Comparison of ENCODE assay signal across 18 mouse cellular contexts in the genomic region with DNA sequence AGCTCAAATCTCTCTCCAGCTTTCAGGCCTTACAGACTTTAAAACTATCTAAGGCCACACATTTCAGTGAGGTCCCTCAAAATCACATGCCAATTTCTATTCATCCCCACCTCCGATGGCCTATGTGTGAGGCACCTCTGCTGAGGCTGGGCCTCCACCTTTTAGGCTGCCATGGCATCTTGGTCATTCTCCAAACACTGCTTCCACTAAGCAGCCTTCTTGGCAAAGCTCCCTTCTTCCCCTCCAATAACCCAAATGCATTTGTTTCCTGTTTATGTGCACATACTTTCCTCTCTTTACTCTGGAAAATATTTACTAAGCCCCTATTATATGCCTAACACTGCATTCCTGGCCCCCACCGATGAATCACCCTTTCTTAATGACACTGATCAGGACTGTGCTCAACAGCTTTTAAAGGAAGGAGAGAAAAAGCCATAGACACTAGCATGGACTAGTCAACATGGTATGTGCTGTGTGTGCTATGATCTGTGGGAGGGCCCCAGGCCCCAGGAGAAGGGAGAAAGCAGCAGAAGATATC.
DNase-seq lines count a peak whose midpoint lies in the region; ATAC-seq and TF ChIP-seq lines count a peak whose summit lies in the region.
"Had no signal": no experiment of that assay in that cellular context is flagged by ENCODE, and none has a peak within 500 bp of the region (broad histone marks: within the 10 kb centered on the region; RNA-seq: fewer than 3 reads in every experiment).

No protein-coding gene starts in this region.

- POLR2A ChIA-PET in Patski (lab: Charles Lee): no interaction called here

- WGBS in embryonic facial prominence, embryonic 13.5 days: 77% methylated on average over 2 of the region's 2 CpGs
- WGBS in embryonic facial prominence, embryonic 10.5 days: 96% methylated on average over 2 of the region's 2 CpGs
- 67% methylated on average over 2 of the region's 2 CpGs for WGBS in kidney, postnatal 0 days
- 71% methylated on average over 2 of the region's 2 CpGs for WGBS in intestine, embryonic 15.5 days

- no peak overlapping the region for H3K4me2 ChIP-seq in embryonic facial prominence, embryonic 13.5 days
- H3K4me2 ChIP-seq in kidney, postnatal 0 days (ENCODE audit: low read length): no peak overlapping the region
- no peak overlapping the region for H3K4me2 ChIP-seq in intestine, embryonic 15.5 days (replicated peaks)
- H3K4me2 ChIP-seq: heart, embryonic 12.5 days; hindbrain, embryonic 15.5 days; neural tube, embryonic 12.5 days had no signal

- H3K9me3 ChIP-seq in embryonic facial prominence, embryonic 13.5 days: no peaks in the 10 kb centered on the region
- no peaks in the 10 kb centered on the region for H3K9me3 ChIP-seq in embryonic facial prominence, embryonic 10.5 days
- no peaks in the 10 kb centered on the region for H3K9me3 ChIP-seq in kidney, postnatal 0 days (replicated peaks; ENCODE audit: low read length)
- no peaks in the 10 kb centered on the region for H3K9me3 ChIP-seq in intestine, embryonic 15.5 days
- H3K9me3 ChIP-seq: G1E; heart, embryonic 12.5 days; hindbrain, embryonic 15.5 days; neural tube, embryonic 12.5 days had no signal

- no peak for TF ChIP-seq CTCF in kidney, postnatal 0 days (IDR thresholded peaks at IDR 0.05; ENCODE audit: low read depth)
- peak; percentile 24 for TF ChIP-seq CTCF in Patski (IDR thresholded peaks at IDR 0.05)

- intact Hi-C loops in left cerebral cortex, postnatal 4 days (cut with DNase I): no loop called here

- H3K4me1 ChIP-seq in embryonic facial prominence, embryonic 13.5 days: peaks cover 13% of the 10 kb centered on the region
- peaks cover 5% of the 10 kb centered on the region for H3K4me1 ChIP-seq in embryonic facial prominence, embryonic 10.5 days
- H3K4me1 ChIP-seq in kidney, postnatal 0 days (replicated peaks; ENCODE audit: insufficient read depth, low read length): no peaks in the 10 kb centered on the region
- H3K4me1 ChIP-seq in intestine, embryonic 15.5 days (replicated peaks): no peaks in the 10 kb centered on the region
- H3K4me1 ChIP-seq: neural tube, embryonic 12.5 days had no signal

- no peak for DNase-seq in embryonic facial prominence, embryonic 10.5 days (ENCODE audit: low spot score)
- DNase-seq in kidney, postnatal 0 days (ENCODE audit: low spot score): peak; percentile 46
- no peak for DNase-seq in kidney, postnatal 36 days
- peak; percentile 41 for DNase-seq in Patski (ENCODE audit: low read depth, low spot score)
- DNase-seq in left cerebral cortex, postnatal 4 days: no peak
- DNase-seq: B cell, adult 2 months; kidney, postnatal 25 days; midbrain, embryonic 14.5 days; retina, postnatal 1 day; thymus, postnatal 14 days had no signal

- no peak overlapping the region for H3K4me3 ChIP-seq in embryonic facial prominence, embryonic 13.5 days
- H3K4me3 ChIP-seq in embryonic facial prominence, embryonic 10.5 days: no peak overlapping the region
- no peak overlapping the region for H3K4me3 ChIP-seq in kidney, postnatal 0 days (replicated peaks; ENCODE audit: low read depth, low read length)
- H3K4me3 ChIP-seq in intestine, embryonic 15.5 days (replicated peaks): no peak overlapping the region
- H3K4me3 ChIP-seq: heart, embryonic 12.5 days; hindbrain, embryonic 15.5 days; neural tube, embryonic 12.5 days had no signal

- H3K9ac ChIP-seq in embryonic facial prominence, embryonic 13.5 days: no peak overlapping the region
- no peak overlapping the region for H3K9ac ChIP-seq in kidney, postnatal 0 days (ENCODE audit: low read depth, low read length)
- H3K9ac ChIP-seq in intestine, embryonic 15.5 days: no peak overlapping the region
- H3K9ac ChIP-seq: heart, embryonic 12.5 days; hindbrain, embryonic 15.5 days; liver, embryonic 14.5 days; neural tube, embryonic 12.5 days had no signal

- no peak for ATAC-seq in embryonic facial prominence, embryonic 13.5 days (ENCODE audit: insufficient number of reproducible peaks, insufficient read depth, low FRiP score, low TSS enrichment, low read depth)
- ATAC-seq in kidney, postnatal 0 days (replicated peaks; ENCODE audit: low FRiP score, low read depth): no peak
- peak; percentile 73 for ATAC-seq in Patski
- 0 out of 2 replicates have a peak, but pooled peaks have one; percentile 49 for ATAC-seq in intestine, embryonic 15.5 days
- no peak for ATAC-seq in megakaryocyte progenitor cell, adult 5-6 weeks (replicated peaks; ENCODE audit: poor library complexity)

- CTCF ChIA-PET in Patski (lab: Charles Lee): interaction anchor here (0.8 to 1.7 kb wide), 3 partner anchors 9 to 53 kb away, joined by 3 to 6 read pairs (median 4); no protein-coding TSS in a partner anchor

- in situ Hi-C loops in Patski (cut with MboI; ENCODE audit: low pct_unique_long_range_greater_than_20kb): loop anchor here (5.0 kb wide), 1 partner anchor 90 kb away; no protein-coding TSS in a partner anchor

- H3K27me3 ChIP-seq in embryonic facial prominence, embryonic 13.5 days: no peaks in the 10 kb centered on the region
- H3K27me3 ChIP-seq in embryonic facial prominence, embryonic 10.5 days (replicated peaks; ENCODE audit: low read depth, poor library complexity, severe bottlenecking): no peaks in the 10 kb centered on the region
- no peaks in the 10 kb centered on the region for H3K27me3 ChIP-seq in kidney, postnatal 0 days (ENCODE audit: insufficient read depth, low read length)
- H3K27me3 ChIP-seq in Patski: no peaks in the 10 kb centered on the region
- no peaks in the 10 kb centered on the region for H3K27me3 ChIP-seq in intestine, embryonic 15.5 days (replicated peaks)
- H3K27me3 ChIP-seq: heart, embryonic 12.5 days; hindbrain, embryonic 15.5 days; neural tube, embryonic 12.5 days had no signal

- H3K27ac ChIP-seq in embryonic facial prominence, embryonic 13.5 days: peak overlapping the region; percentile 24
- H3K27ac ChIP-seq in embryonic facial prominence, embryonic 10.5 days (replicated peaks): no peak overlapping the region
- H3K27ac ChIP-seq in kidney, postnatal 0 days: peak overlapping the region; percentile 27; the same call in 1 of the 2 replicates
- H3K27ac ChIP-seq in intestine, embryonic 15.5 days: no peak overlapping the region; the same call in 1 of the 2 replicates
- H3K27ac ChIP-seq: hindbrain, embryonic 15.5 days; liver, embryonic 14.5 days; neural tube, embryonic 12.5 days had no signal

- H3K36me3 ChIP-seq in embryonic facial prominence, embryonic 13.5 days: no peaks in the 10 kb centered on the region
- no peaks in the 10 kb centered on the region for H3K36me3 ChIP-seq in embryonic facial prominence, embryonic 10.5 days (replicated peaks)
- H3K36me3 ChIP-seq in kidney, postnatal 0 days (ENCODE audit: insufficient read depth, low read length): no peaks in the 10 kb centered on the region
- H3K36me3 ChIP-seq in intestine, embryonic 15.5 days: no peaks in the 10 kb centered on the region
- H3K36me3 ChIP-seq: G1E; heart, embryonic 12.5 days; hindbrain, embryonic 15.5 days; neural tube, embryonic 12.5 days had no signal

Comparison
In these comparisons a context has a peak if more than half of its experiments do, and no peak if none do; other contexts are left out.
1. H3K27ac ChIP-seq: peak in embryonic facial prominence, embryonic 13.5 days (single experiment) and kidney, postnatal 0 days (single experiment); none in embryonic facial prominence, embryonic 10.5 days (single experiment) and intestine, embryonic 15.5 days (single experiment).
2. DNase-seq: peak in kidney, postnatal 0 days (single experiment) and Patski (single experiment); none in embryonic facial prominence, embryonic 10.5 days (single experiment), kidney, postnatal 36 days (0 of 2) and left cerebral cortex, postnatal 4 days (single experiment).
3. ATAC-seq: peak in Patski (single experiment) and intestine, embryonic 15.5 days (single experiment); none in embryonic facial prominence, embryonic 13.5 days (single experiment), kidney, postnatal 0 days (single experiment) and megakaryocyte progenitor cell, adult 5-6 weeks (single experiment).